Mouse (Mus musculus) lung, adult 18-20 months (tissue): ENCODE results near the gene Efemp2.

Experiments used
- DNase-seq, 2 experiments: peaks; one replicate each; pipeline ENCODE4 v3.0.0; 2022; ENCODE audit warnings: mixed read lengths in 2 of 2

Efemp2 gene

DNA sequence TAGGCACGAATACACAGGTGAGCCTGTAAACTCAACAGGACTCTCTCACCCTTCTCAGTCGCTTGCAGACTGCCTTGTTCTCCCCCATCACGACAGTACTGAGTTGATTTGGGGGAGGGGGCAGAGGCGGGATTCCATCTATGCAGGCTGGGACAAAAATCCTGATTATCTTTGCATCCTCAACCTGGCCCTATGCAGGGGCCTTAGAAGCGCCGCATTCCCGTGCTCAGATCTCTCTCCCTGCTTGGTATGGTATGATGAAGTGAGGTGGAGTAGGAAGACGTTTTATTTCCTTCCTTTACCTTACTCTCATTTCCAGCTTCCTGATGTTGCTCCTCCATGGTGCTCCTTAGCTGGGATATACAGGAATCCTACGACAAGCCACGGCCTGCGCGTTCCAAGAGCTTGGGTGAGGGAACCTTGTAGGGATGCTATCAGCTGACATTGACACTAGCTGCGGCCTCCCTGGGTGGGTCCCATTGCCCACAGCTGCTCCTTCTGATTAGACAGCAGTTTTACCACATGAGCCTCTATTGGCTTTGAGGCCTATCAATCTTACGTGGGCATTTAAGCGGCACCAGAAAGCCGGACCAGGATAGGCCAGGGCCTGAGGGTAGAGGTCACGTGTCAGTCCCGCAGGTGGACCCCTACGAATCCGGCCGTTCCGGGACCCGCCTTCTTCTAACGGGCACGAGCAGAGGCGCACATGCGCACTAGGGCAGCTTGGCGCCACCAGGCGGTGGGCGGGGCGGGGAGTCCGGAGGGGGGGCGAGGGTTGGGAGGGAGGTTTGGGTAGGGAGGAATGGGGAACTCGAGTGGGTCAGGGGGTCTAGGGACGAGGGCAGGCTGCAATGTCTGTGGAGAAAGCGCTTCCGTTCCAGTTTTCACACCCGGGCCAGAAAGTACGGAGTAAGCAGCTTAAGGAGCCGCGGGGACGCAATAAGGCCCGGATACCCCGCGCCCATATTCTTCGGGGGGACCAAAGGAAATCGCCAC is 36.6 kb downstream of the Efemp2 start, which contains the start of gene Snx32:
Gene Snx32 (minus strand): TSS at position 508 of the 996 bp plus-strand sequence.
- peak; percentile 98 to 99 for DNase-seq

DNA sequence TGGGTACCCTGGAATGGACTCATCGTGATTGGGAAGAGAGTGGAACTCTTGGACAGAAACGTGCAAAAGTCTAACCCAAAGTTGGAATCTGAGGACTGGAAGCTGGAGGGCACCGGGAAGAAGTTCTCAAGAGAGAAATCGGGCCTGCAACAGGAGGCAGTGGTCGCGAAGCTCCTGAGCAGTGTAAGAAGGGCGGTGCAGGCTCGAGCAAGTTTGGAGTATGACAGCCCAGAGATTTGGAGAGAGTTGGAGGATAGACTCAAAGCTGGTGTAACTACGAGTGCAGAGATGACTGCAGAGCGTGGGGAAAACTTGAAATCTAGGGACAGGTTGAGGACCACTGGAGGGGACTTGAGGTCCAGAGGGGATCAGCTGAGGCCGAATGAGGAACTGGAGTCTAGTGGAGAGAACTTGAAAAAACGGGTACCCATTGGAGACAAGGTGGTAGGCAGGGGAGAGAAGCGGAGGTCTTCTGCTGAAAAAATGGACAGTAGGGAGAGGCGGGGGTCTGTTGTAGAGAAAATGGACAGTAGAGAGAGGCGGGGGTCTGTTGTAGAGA is 37.4 kb downstream of the Efemp2 start:
- no peak for DNase-seq

- DNase-seq = peak in 1 of 2 experiments; percentile 31
Measured at GRCm38 (mm10) chr19:5512091-5513004, 38.6 kb downstream of the Efemp2 start.

DNA sequence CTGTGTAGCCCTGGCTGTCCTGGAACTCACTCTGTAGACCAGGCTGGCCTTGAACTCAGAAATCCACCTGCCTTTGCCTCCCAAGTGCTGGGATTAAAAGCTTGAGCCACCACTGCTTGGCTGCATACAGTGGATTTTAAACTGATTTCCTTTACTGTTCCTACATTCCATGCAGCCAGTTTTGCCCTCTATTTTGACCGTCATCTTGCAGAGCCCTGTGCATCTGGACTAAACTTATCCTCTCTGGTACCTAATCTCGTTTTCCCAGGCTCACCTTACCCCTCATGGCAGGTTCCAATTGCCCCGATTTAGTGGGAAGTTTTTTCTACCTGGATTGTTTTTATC is 39.2 kb downstream of the Efemp2 start:
- no peak for DNase-seq

DNA sequence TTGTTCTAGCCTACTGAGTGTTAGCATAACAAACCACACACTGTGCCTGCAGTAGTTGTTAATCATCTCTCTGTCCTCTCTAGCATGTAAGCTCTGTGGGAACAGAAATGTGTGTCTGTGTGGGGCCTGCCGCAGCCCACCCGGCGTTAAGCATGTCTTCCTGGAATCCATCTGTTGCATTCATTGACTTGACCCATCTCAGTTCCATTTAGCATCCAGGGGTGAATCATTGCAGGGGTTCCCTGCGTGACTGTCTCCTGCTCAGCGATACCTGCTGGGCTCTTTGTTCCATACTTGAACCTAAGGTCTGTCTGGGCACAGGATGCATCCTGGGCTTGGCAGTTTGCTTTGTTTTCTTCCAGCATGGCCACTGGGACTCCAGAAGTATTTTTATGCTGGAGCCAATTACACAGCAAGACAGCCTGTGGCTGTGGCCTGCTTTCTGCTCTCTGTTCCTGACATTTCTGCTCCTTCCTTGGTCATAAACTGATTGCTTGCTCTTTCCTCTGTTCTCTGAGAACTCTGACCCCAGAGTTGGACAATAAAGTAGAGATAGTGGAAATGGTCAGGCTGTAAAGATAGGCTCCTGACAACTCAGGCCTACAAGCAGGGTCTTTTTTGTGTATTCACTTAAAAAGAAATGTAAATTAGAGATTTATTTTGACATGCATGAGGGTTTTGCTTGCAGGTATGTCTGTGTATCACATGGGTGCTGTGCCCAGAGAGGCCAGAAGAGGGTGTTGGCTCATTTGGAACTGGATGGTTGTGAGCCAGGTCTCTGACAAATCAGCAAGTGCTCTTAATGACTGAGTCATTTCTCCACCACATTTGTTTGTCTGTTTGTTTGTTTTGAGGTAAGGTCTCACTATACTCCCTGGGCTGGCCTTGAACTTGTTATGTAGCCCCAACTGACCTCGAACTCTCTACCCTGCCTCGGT is 42.4 kb downstream of the Efemp2 start:
- no peak for DNase-seq

GRCm38 (mm10) chr19:5516906-5517505 is 43.3 kb downstream of the Efemp2 start:
- DNase-seq = no peak

GRCm38 (mm10) chr19:5518721-5519120 is 45.0 kb downstream of the Efemp2 start:
- DNase-seq = no peak

DNA sequence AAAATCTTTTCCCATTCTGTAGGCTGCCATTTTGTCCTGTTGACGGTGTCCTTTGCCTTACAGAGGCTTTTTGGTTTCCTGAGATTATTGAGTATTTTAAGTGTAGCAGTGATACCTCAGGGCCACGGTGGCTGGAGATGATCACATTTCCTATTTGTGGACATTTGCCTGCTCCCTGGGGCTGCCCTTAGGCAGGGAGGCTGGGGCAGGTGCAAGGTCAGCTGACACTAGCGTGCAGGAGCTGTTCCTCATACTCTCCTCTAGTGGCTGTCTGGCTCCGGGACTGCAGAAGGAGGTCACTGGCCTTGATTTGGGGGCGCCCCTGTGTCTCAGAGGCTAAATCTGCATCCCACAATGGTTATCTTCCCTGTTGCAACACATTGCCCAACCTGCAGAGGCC is 51.5 kb downstream of the Efemp2 start:
- no peak for DNase-seq

DNA sequence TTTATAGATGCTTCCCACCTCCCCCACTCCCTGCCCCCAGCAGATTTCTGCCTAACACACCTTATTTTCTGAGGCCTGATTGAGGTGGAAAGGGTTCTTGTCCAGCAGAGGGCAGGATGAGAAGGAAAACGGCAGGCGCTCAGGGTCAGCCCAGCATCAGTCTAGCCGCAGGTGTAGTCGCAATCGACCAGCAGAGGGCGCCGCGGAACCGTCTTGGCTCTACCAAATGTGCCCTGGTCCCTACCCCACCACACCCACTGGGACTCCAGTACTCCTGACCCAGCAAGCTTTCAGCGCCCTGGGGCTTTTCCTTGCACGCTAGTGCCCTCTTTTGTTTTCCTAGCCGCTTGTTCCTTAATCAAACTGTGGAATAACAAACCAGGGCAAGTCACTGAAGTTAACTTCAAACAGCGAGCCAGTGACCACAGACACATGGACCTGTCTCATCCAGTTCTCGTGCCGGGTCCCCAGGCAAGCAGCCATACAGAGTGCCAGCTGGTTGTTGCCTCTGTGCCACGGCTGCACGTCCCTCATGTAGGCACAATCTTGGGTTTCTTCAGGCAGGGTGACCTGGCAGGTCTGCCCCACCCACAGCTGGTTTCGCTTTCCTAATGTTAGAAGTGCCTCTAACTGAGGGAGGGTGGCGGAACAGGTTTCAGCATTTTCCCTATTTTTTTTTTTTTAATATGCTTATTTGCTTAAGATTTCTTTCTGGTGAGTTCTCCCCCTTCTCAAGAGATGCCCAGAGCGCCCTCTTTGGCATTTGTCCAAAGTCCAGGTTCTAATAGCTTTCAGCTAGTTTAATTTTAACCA is 55.8 kb downstream of the Efemp2 start:
- peak; percentile 97 to 98 for DNase-seq

DNA sequence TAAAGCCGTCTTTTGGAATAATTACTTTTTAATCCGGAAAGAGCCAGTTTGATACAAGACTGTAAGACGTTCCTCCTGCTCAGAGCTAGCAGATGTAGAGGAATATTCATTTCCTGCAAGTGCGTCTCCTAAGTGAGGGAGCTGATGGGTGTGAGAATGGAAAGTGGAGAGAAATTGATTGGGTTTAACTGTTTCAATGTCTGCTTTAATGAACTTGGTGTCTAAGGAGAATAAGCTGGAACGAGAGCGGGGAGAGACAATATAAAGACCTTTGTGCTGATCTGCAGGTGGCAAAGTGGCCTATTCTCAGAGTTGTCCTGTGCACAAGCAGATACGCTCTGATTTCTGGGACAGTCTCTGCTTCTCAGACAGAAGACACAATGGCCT is 56.4 kb downstream of the Efemp2 start:
- no peak for DNase-seq
